Mouse (Mus musculus) adrenal gland, postnatal 4 days (tissue): ENCODE measurements around the gene Sept8. TPM values are rescaled to one million over a fixed set of nuclear protein-coding genes. Genes with fewer than 3 reads are reported as not detected.

Experiments used
- DNase-seq, 2 experiments: peaks; one replicate each; pipeline ENCODE4 v3.0.0; 2021 to 2022; ENCODE audit warnings: low spot score in 2 of 2, mixed read lengths in 2 of 2
- total RNA-seq, 2 experiments: library from RNA; stranded (reverse); gene quantifications; 2 replicates each; pipeline ENCODE4 v1.2.3; 2021

Gene Sept8
- total RNA-seq, 2 experiments from 2014 or later = 60.4 to 65.7 TPM

DNA sequence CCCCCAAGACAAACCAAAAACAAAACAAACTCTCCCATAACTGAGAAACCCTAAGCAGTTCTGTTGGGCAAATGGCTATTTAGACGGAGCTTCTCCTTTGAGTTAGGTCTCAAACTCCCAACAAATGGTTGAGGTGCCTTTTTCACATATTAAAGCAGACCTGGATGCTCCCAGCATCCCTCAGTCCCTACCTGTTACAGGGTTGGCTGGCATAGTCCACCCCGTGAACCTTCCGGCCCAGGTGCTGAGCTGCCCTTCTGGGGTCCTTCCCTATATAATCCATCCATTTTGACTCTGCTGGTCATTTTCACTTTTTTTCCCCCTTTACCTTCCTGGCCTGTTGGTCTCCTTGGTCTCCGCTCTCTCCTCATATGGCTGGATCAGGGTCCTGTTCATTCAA is 47.6 kb downstream of the Sept8 start:
- no peak for DNase-seq

DNA sequence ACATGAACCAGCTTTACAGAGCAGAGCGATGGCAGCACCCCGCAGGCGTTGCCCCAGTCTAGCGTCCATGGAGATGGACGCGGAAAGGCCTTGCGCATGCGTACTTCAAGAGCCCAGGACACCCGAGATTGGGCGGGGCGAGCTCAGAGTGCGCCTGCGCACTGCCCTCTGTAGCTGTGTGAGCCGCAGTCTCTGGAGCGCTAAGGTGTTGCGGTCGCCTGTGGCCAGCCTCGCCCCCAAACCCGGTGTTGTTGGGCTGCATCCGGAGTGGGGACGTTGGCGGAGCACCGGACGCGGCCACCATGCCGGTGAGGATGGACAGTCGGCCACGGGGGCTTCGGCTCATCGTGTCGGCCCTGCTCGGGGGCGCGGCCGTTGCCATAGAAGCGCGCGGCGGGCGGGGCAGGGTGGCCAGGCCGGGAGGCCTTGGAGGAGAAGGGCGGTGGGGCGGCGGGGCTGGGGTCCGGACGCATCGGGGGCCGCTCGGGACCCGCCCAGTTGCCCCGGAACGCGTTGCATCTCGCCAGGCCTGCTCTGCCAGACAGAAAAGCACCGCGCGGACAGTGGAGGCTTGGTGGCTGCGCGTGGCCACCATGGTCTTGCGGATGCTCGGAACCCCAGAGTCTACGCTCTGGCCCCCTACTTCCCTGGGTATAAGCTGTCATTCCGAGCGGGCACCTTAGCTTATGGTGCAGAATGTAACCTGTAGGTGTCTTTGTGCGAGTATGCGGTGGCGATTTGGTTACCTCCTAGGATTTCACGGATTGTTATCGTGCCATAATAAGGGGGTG is 48.4 kb downstream of the Sept8 start, which contains the start of gene Kif3a:
TSS of gene Kif3a (plus strand) at position 156 of the 791 bp plus-strand sequence.
- DNase-seq = peak; percentile 82 to 90

DNA sequence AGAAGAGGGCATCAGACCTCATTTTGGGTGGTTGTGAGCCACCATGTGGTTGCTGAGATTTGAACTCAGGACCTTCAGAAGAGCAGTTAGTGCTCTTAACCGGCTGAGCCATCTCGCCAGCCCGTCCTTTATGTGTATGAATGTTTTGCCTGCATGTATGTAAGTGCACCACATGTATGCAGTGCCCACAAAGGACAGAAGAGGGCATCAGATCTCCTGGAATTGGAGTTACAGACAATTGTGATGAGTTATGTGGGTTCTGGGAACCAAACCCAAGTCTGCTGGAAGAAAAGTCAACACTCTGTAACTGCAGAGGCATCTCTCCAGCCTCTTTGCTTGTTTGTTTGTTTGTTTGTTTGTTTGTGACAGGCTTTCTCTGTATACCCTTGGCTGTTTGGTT is 61.5 kb downstream of the Sept8 start:
- DNase-seq = no peak

DNA sequence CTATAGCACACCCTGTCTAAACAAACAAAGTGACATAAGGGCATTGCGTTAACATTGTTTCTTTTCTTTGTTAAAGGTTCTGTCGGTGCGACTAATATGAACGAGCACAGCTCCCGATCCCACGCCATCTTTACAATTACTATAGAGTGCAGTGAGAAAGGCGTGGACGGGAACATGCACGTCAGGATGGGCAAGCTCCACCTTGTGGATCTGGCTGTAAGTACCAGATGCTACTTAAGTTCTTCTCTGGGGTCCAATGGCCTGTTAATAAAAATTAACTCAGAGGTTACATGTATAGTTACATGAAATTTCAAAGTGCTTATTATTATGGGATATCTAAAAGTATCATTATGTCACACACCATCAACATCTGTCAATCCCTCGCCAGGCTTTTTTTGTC is 64.1 kb downstream of the Sept8 start:
- DNase-seq = no peak

DNA sequence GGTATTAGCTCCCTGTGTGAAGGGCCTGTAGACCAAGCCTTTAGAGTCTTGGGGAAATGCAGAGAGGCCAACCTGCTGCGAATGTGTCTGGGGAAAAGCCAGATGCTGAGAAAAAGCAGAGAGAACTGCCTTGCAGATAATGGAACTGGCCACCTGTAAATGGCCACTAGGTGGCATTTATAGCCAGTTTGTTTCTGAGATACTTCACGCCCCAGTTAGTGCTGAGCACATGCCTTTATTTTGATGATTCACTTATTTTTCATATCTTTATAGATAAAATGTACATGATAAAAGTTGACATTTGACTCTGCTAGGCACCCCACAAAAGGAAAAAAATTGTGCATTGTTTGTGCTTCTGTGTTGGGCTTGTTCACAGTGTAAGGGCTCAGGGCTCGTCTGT is 65.8 kb downstream of the Sept8 start:
- no peak for DNase-seq

DNA sequence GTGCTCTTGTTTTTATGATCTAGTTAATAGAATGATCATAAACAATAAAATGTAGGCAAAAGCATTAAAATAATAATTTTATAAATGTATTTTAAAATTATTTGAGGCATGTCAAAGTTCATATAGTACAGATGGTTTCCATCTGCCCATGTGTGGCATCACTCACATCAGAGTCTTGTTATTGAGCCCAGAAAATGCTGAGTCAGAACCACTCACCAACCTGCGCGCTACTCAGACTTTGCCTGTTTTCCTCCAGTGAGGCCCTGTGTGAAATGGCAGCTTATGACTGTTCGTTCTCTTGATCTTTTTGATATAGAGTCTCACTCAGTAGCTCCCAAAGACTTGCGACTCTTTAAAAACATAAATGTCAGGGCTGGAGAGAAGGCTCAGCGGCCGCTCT is 66.5 kb downstream of the Sept8 start:
- no peak for DNase-seq

DNA sequence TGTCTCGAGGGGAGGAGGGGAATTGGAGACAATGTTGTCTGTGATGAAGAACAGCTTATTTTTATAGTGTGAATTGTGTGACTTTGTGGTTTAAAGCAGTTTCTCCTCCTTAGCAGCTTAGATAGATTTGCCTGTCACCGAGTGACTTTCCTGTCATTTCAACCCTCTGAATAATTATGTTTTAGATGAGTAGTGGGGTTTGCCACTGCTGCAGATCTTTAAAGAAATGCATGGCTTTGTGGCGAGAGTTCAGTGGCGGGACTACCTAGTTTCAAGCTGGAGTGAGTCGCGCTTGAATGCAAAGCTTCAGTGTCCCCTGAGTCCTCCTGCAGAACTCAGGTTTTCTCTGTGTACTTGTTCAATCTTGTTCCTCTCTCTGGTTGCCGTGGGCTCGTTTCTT is 69.2 kb downstream of the Sept8 start:
- DNase-seq = no peak

DNA sequence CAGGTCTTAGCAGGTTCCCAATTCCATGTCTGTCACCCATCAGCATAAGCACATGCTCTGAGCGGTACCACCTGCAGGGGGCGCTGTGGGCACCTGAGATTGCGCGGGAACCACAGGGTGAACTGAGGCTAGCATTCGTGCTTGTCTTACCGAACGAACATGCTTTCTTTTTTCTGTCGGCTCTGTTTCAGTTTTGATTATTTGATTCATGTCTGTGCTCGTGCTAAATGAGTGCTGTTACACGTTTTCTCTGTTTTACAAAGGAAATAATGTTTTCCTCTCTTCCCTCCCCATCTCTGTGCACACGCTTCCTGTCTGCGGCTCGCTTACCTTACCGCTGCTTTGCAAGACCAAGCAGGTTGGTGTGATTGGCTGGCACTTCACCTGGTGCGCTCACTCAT is 71.3 kb downstream of the Sept8 start:
- DNase-seq = peak; percentile 9 to 10

DNA sequence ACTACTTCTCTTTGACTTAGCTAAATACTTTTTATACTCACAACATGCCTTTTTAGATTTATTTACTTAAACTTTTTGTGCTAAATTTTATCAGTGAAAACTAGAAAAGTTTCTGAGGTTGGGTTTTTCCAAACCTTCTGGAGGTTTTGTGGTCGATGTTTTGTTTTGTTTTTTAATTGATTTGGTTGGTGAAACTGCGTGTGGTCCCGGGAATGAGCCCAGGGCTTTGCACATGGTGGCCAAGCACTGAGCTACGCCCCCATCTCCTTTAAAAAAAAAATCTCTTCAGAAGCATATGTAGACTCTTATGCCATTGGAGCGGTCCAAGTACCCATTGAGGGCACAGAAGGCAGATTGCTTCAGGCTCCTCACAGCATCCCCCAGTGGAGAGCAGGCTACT is 72.1 kb downstream of the Sept8 start:
- DNase-seq = no peak

Other genes starting within 250 kb of the Sept8 start
- 100 to 1,000 TPM; 150 to 168 TPM for gene Hspa4, start 218.8 kb upstream of the Sept8 start, total RNA-seq
- gene Zcchc10, start 194.6 kb upstream of the Sept8 start, total RNA-seq = 10 to 100 TPM; 12.5 to 16.4 TPM
- 100 to 1,000 TPM; 163 to 187 TPM for gene Aff4, start 168.4 kb upstream of the Sept8 start, total RNA-seq
- 1 to 10 TPM in 1 of 2 experiments, not detected in 1; 7.2 TPM for gene Leap2, start 96.1 kb upstream of the Sept8 start, total RNA-seq
- 100 to 1,000 TPM; 559 to 683 TPM for gene Uqcrq, start 88.4 kb upstream of the Sept8 start, total RNA-seq
- 1 to 10 TPM in 1 of 2 experiments, under 1 TPM in 1; 0.85 to 1.1 TPM for gene Gdf9, start 88.2 kb upstream of the Sept8 start, total RNA-seq
- under 1 TPM; 0.36 to 0.51 TPM for gene Gm10447, start 62.1 kb upstream of the Sept8 start, total RNA-seq
- gene Shroom1, start 62.1 kb upstream of the Sept8 start, total RNA-seq = 1 to 10 TPM; 4.5 to 5.8 TPM
- not detected for gene Gm9837, start 48.8 kb upstream of the Sept8 start, total RNA-seq
- gene Gm9945, start 39.1 kb upstream of the Sept8 start, total RNA-seq = not detected
- gene Sowaha, start 39.0 kb upstream of the Sept8 start, total RNA-seq = 1 to 10 TPM; 1.7 to 2.2 TPM
- 10 to 100 TPM; 27.5 to 30.1 TPM for gene Kif3a, start 48.1 kb downstream of the Sept8 start, total RNA-seq
- not detected for gene Il4, start 99.4 kb downstream of the Sept8 start, total RNA-seq
- gene Il13, start 115.4 kb downstream of the Sept8 start, total RNA-seq = not detected
- 10 to 100 TPM; 21.5 to 24.4 TPM for gene Rad50, start 188.1 kb downstream of the Sept8 start, total RNA-seq
- not detected for gene Il5, start 201.5 kb downstream of the Sept8 start, total RNA-seq